In the genomic region with DNA sequence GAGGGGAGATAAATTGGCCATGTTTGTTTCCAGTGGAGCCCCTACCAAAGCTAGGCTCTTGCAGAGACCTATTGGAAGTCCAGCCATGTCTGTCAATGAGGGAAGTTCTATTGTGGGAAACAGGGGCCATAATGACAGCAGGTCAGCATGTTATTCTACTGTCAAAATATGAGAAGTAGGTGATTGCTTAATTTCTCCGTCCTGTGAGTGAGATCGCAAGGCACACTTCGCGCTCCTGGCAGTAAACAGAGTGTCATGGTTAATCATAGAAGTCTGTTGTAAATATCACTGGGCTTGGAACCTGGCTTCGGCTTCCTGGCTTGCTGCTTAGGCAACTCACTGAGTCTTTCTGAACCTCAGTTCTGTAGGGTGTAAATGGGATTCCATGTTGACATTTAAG, we compare ENCODE assay signal across 31 mouse cellular contexts.
A peak's percentile ranks its signal among the peaks of the same experiment; 100 is the strongest.
DNase-seq lines count a peak whose midpoint lies in the region; TF ChIP-seq lines count a peak whose summit lies in the region.
"Had no signal": no experiment of that assay in that cellular context is flagged by ENCODE, and none has a peak within 500 bp of the region (broad histone marks: within the 10 kb centered on the region; RNA-seq: fewer than 3 reads in every experiment).

No protein-coding gene starts in this region.

- H3K36me3 ChIP-seq in kidney, adult 2 months (ENCODE audit: control insufficient read depth, insufficient read depth, low read length): no peaks in the 10 kb centered on the region
- H3K36me3 ChIP-seq: embryonic facial prominence, embryonic 13.5 days; G1E; heart, embryonic 12.5 days; hindbrain, embryonic 10.5 days; limb, embryonic 15.5 days; midbrain, embryonic 12.5 days; neural tube, embryonic 13.5 days had no signal

- DNase-seq in kidney, adult 2 months: peak; percentile 16
- no peak for DNase-seq in kidney, adult 8-10 months
- peak; percentile 69 for DNase-seq in 416B (ENCODE audit: low read depth)
- peak; percentile 19 for DNase-seq in c-Kit-positive CD71-negative TER-119-negative erythroid progenitor cells, embryonic 14.5 days (ENCODE audit: low read depth)
- peak; percentile 57 for DNase-seq in lung, postnatal 36 days
- DNase-seq in left cerebral cortex, postnatal 10 days (ENCODE audit: extremely low spot score in 1 of 2, low spot score in 2 of 2): no peak
- no peak for DNase-seq in thymus, adult 18-20 months
- no peak for DNase-seq in frontal cortex, postnatal 10 days (ENCODE audit: low spot score in 2 of 2)
- DNase-seq: B cell, adult 2 months; cerebellum, adult 2 months; cerebellum, postnatal 25 days; embryo, embryonic 11 days; gastrocnemius, postnatal 14 days; heart, postnatal 10 days; left cerebral cortex, postnatal 4 days; right cerebral cortex, adult 18-20 months; thymus, adult 2 months; thymus, postnatal 4 days had no signal

- no peaks in the 10 kb centered on the region for H3K27me3 ChIP-seq in kidney, adult 2 months (replicated peaks; ENCODE audit: control insufficient read depth, insufficient read depth, low read length)
- H3K27me3 ChIP-seq: CH12.LX; embryonic facial prominence, embryonic 13.5 days; heart, embryonic 12.5 days; limb, embryonic 15.5 days; midbrain, embryonic 12.5 days; neural tube, embryonic 13.5 days had no signal

- no peaks in the 10 kb centered on the region for H3K4me1 ChIP-seq in kidney, adult 2 months (ENCODE audit: control insufficient read depth, insufficient read depth, low read length)
- H3K4me1 ChIP-seq: embryonic facial prominence, embryonic 13.5 days; heart, embryonic 12.5 days; limb, embryonic 15.5 days; midbrain, embryonic 12.5 days; neural tube, embryonic 13.5 days had no signal

- intact Hi-C loops in left cerebral cortex, postnatal 10 days (cut with DNase I): no loop called here

- WGBS in kidney, adult 2 months: 86% methylated on average over 5 of the region's 5 CpGs

- no peak for TF ChIP-seq POLR2A in kidney, adult 2 months (IDR thresholded peaks at IDR 0.05; ENCODE audit: low read depth, low read length)

- H3K27ac ChIP-seq in kidney, adult 2 months (ENCODE audit: insufficient read depth, low read depth, low read length): no peak overlapping the region
- H3K27ac ChIP-seq: embryonic facial prominence, embryonic 13.5 days; hindbrain, embryonic 10.5 days; hindbrain, postnatal 0 days; kidney, postnatal 0 days; left cerebral cortex, adult 2 months; limb, embryonic 15.5 days; macrophage; midbrain, embryonic 12.5 days; neural tube, embryonic 13.5 days had no signal

- no peak overlapping the region for H3K4me3 ChIP-seq in kidney, adult 2 months (ENCODE audit: insufficient read depth, low read depth, low read length)
- H3K4me3 ChIP-seq: embryonic facial prominence, embryonic 13.5 days; erythroblast, embryonic 14.5 days; heart, embryonic 12.5 days; hindbrain, embryonic 10.5 days; left cerebral cortex, adult 2 months; limb, embryonic 15.5 days; midbrain, embryonic 12.5 days; neural tube, embryonic 13.5 days had no signal

- TF ChIP-seq CTCF in kidney, adult 2 months (conservative IDR thresholded peaks at IDR 0.05; ENCODE audit: insufficient read depth, insufficient read length, low read depth, low read length): no peak

Comparison
In these comparisons a context has a peak if more than half of its experiments do, and no peak if none do; other contexts are left out.
1. DNase-seq: peak in kidney, adult 2 months (single experiment), 416B (single experiment), c-Kit-positive CD71-negative TER-119-negative erythroid progenitor cells, embryonic 14.5 days (single experiment) and lung, postnatal 36 days (single experiment); none in kidney, adult 8-10 months (0 of 2), left cerebral cortex, postnatal 10 days (0 of 2), thymus, adult 18-20 months (0 of 2) and frontal cortex, postnatal 10 days (0 of 2).